Mouse (Mus musculus) cortical plate, adult 2 months (tissue): ENCODE measurements around the gene Tiam2.

Experiments used
- CTCF ChIP-seq: fragments of 200-500 bp; IDR thresholded peaks from 2 replicates; pipeline ENCODE4 v1.5.1; 2011; ENCODE audit warnings: mild to moderate bottlenecking, control low read depth, low read length; ENCODE audit not compliant: insufficient read depth; ENCODE audit errors: extremely low read depth
- POLR2A ChIP-seq: fragments of 200-500 bp; IDR thresholded peaks from 2 replicates; pipeline ENCODE4 v1.6.1; 2011; ENCODE audit warnings: mild to moderate bottlenecking, low read length, control low read depth; ENCODE audit not compliant: insufficient read depth; ENCODE audit errors: extremely low read depth

DNA sequence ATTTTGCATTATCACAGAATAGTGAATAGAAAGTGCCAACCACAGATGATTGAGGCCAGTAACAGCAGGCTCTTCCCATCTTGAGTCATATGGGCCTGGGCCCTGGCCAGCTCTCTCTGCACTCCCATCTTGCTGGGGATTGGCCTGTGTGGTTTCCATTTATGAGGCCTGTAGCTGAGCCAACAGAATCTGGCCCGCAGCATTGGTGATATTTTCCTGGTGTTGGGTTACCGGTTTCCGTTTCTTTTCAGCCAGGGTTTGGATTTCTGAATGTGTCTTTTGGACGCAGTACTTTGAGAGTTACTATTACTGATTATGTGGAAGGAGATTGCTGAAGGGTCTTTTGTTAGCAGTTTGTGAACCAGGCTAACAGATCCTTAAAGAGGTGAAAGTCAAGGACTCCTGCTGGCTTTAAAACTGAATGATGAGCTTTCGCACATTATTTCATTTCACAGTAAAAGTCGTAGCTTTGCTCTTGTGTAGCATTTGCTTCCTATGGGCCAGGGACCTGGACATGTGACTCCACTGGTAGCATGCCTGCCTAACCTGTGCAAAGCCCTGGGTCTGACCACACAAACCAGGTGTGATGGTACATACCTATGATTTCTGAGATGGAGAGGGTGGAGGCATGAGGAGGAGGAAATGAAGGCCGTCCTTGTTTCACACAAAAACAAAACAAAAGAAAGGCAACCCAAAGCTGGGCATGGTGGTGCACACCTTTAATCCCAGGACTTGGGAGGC, 5.5 kb downstream of the Tiam2 start:
- TF ChIP-seq CTCF (no peak), POLR2A (no peak)
